ENCODE assay signal across 9 mouse cellular contexts in the genomic region with DNA sequence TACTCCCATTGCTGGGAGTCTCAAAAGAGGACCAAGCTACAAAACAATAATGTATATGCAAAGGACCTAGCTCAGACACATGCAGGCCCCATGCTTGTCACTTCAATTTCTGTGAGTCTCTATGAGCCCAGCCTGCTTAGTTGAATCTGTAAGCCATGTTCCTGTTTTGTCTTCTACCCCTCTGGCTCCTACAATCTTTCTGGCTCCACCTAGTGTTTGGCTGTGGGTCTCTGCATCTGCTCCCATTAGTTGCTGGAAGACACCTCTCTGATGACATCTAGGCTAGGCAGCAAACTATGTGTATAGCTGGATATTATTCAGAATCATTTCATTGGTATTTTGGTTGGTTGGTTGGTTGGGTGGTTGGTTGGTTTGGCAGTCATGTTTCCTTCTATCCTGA.
DNase-seq lines count a peak whose midpoint lies in the region; ATAC-seq and TF ChIP-seq lines count a peak whose summit lies in the region.
"Had no signal": no experiment of that assay in that cellular context is flagged by ENCODE, and none has a peak within 500 bp of the region (broad histone marks: within the 10 kb centered on the region; RNA-seq: fewer than 3 reads in every experiment).

No protein-coding gene starts in this region.

- H3K4me1 ChIP-seq in kidney, embryonic 14.5 days (ENCODE audit: control insufficient read depth, insufficient read depth, low read length), result peaks cover 4% of the 10 kb centered on the region; the same call in 1 of the 2 replicates
- peaks cover 6 to 8% of the 10 kb centered on the region in 2 experiments for H3K4me1 ChIP-seq in MEL (ENCODE audit: control insufficient read depth in 1 of 2, insufficient read depth in 2 of 2, low read length in 2 of 2)
- H3K4me1 ChIP-seq: neural tube, embryonic 12.5 days had no signal

- TF ChIP-seq POLR2A in MEL (IDR thresholded peaks at IDR 0.05; ENCODE audit: control insufficient read depth in 1 of 2, insufficient read depth in 1 of 2, low read depth in 1 of 2, low read length in 2 of 2, poor library complexity in 1 of 2), result no peak

- no peaks in the 10 kb centered on the region for H3K27me3 ChIP-seq in kidney, embryonic 14.5 days (ENCODE audit: control insufficient read depth, insufficient read depth, low read length)
- H3K27me3 ChIP-seq in MEL (ENCODE audit: control insufficient read depth in 1 of 2, insufficient read depth in 2 of 2, low read length in 2 of 2), result no peaks in the 10 kb centered on the region
- H3K27me3 ChIP-seq: neural tube, embryonic 12.5 days had no signal

- H3K4me3 ChIP-seq in kidney, embryonic 14.5 days (ENCODE audit: low read length), result no peak overlapping the region
- no peak overlapping the region for H3K4me3 ChIP-seq in MEL (ENCODE audit: control insufficient read depth in 1 of 2, insufficient read depth in 1 of 2, low read depth in 2 of 2, low read length in 2 of 2)
- H3K4me3 ChIP-seq: erythroblast, embryonic 14.5 days; neural tube, embryonic 12.5 days had no signal

- no peak overlapping the region for H3K9ac ChIP-seq in kidney, embryonic 14.5 days (ENCODE audit: low read depth, low read length)
- H3K9ac ChIP-seq in MEL (ENCODE audit: control insufficient read depth, low read depth, low read length, poor library complexity, severe bottlenecking), result no peak overlapping the region
- H3K9ac ChIP-seq: neural tube, embryonic 12.5 days had no signal

- no peaks in the 10 kb centered on the region for H3K9me3 ChIP-seq in kidney, embryonic 14.5 days (ENCODE audit: control insufficient read depth, low read length)
- H3K9me3 ChIP-seq in MEL (replicated peaks; ENCODE audit: insufficient read depth, low read length), result no peaks in the 10 kb centered on the region
- H3K9me3 ChIP-seq: neural tube, embryonic 12.5 days had no signal

- DNase-seq in kidney, postnatal 10 days, result peak; percentile 11
- DNase-seq in MEL (ENCODE audit: low read depth, low spot score), result peak; percentile 71
- peak; percentile 63 for DNase-seq in brain, adult 2 months (ENCODE audit: low read depth, low spot score)
- DNase-seq in lung, postnatal 36 days, result peak; percentile 77
- DNase-seq in embryo, embryonic 10 days (ENCODE audit: low spot score), result no peak
- DNase-seq in frontal cortex, postnatal 10 days (ENCODE audit: low spot score in 2 of 2), result no peak

- TF ChIP-seq RAD21 in MEL (IDR thresholded peaks at IDR 0.05; ENCODE audit: low read depth, low read length), result peak; percentile 64

- no peak for TF ChIP-seq EP300 in MEL (IDR thresholded peaks at IDR 0.05; ENCODE audit: low read depth in 1 of 2, low read length in 2 of 2)

- no peak overlapping the region for H3K4me2 ChIP-seq in kidney, embryonic 14.5 days (replicated peaks; ENCODE audit: low read depth, low read length)
- H3K4me2 ChIP-seq: neural tube, embryonic 12.5 days had no signal

- no peaks in the 10 kb centered on the region for H3K79me2 ChIP-seq in MEL (ENCODE audit: control insufficient read depth, insufficient read depth, low read length, poor library complexity)

- H3K27ac ChIP-seq in kidney, embryonic 14.5 days (ENCODE audit: low read depth, low read length), result no peak overlapping the region
- no peak overlapping the region for H3K27ac ChIP-seq in MEL (ENCODE audit: control insufficient read depth, low read depth, low read length)
- H3K27ac ChIP-seq: neural tube, embryonic 12.5 days had no signal

- ATAC-seq in kidney, embryonic 14.5 days (ENCODE audit: low FRiP score, low TSS enrichment), result no peak

- no peaks in the 10 kb centered on the region for H3K36me3 ChIP-seq in kidney, embryonic 14.5 days (ENCODE audit: control insufficient read depth, insufficient read depth, low read length)
- H3K36me3 ChIP-seq in MEL (ENCODE audit: control insufficient read depth in 1 of 2, insufficient read depth in 2 of 2, low read length in 2 of 2), result peaks cover 0 to 9% of the 10 kb centered on the region in 2 experiments; a peak in 2 of 4 replicates
- H3K36me3 ChIP-seq: neural tube, embryonic 12.5 days had no signal

- TF ChIP-seq CTCF in MEL (IDR thresholded peaks at IDR 0.05 in 2 of 3, conservative IDR thresholded peaks at IDR 0.05 in 1 of 3; ENCODE audit: control insufficient read depth in 1 of 3, insufficient read depth in 1 of 3, low read depth in 2 of 3, low read length in 3 of 3, poor library complexity in 1 of 3, severe bottlenecking in 1 of 3), result peak; percentile 16 to 77 (median 37); a peak in 4 of 6 replicates

TF ChIP-seq in MEL, 35 proteins besides CTCF, POLR2A, EP300 and RAD21:
- no peak for TF ChIP-seq ELF1 (IDR thresholded peaks at IDR 0.05; ENCODE audit: low read depth, low read length)
- TF ChIP-seq MAZ (IDR thresholded peaks at IDR 0.05; ENCODE audit: low read depth, low read length), result no peak
- TF ChIP-seq ZNF384 (IDR thresholded peaks at IDR 0.05; ENCODE audit: low read depth, low read length), result no peak
- TF ChIP-seq ZC3H11A (IDR thresholded peaks at IDR 0.05; ENCODE audit: low read depth, low read length), result peak; percentile 50
- no peak for TF ChIP-seq MAFK (IDR thresholded peaks at IDR 0.05; ENCODE audit: borderline replicate concordance, low read depth, low read length)
- TF ChIP-seq KAT2A (conservative IDR thresholded peaks at IDR 0.05; ENCODE audit: low read depth, low read length), result no peak
- TF ChIP-seq SMC3 (IDR thresholded peaks at IDR 0.05; ENCODE audit: low read depth, low read length), result peak; percentile 86
- no peak for TF ChIP-seq MEF2A (IDR thresholded peaks at IDR 0.05; ENCODE audit: extremely low read depth, insufficient replicate concordance, low read depth, low read length, poor library complexity, severe bottlenecking)
- TF ChIP-seq TBP (IDR thresholded peaks at IDR 0.05; ENCODE audit: low read depth, low read length), result no peak
- TF ChIP-seq ZMIZ1 (IDR thresholded peaks at IDR 0.05; ENCODE audit: low read depth, low read length), result no peak
- no peak for TF ChIP-seq NRF1 (IDR thresholded peaks at IDR 0.05; ENCODE audit: insufficient read depth, low read depth, low read length, poor library complexity, severe bottlenecking)
- TF ChIP-seq CHD2 (IDR thresholded peaks at IDR 0.05; ENCODE audit: low read length), result no peak
- no peak for TF ChIP-seq USF1 (IDR thresholded peaks at IDR 0.05; ENCODE audit: low read depth, low read length)
- no peak for TF ChIP-seq ZKSCAN1 (IDR thresholded peaks at IDR 0.05; ENCODE audit: low read depth, low read length)

Comparison
In these comparisons a context has a peak if more than half of its experiments do, and no peak if none do; other contexts are left out.
1. DNase-seq: peak in kidney, postnatal 10 days (single experiment), MEL (single experiment), brain, adult 2 months (single experiment) and lung, postnatal 36 days (single experiment); none in embryo, embryonic 10 days (single experiment) and frontal cortex, postnatal 10 days (0 of 2).